Mouse (Mus musculus): Measurements from ENCODE around the gene Lrrfip1.

GRCm38 (mm10) chr1:91166798-91167197, 168.3 kb downstream of the Lrrfip1 start:
- no peak for TF ChIP-seq ZNF384 (IDR thresholded peaks at IDR 0.05; ENCODE audit: low read depth, low read length)
- TF ChIP-seq MAFK (IDR thresholded peaks at IDR 0.05; ENCODE audit: insufficient read depth, low read depth, low read length) = no peak

All from ES-E14 (cell line).